Mouse (Mus musculus) limb, embryonic 14.5 days (tissue): ENCODE data around the gene Spag7. TPM values are rescaled to one million over a fixed set of nuclear protein-coding genes. Genes with fewer than 3 reads are reported as not detected.

ENCODE experiments used
- ATAC-seq: fragments of 200-750 bp; cut with Nextera tagmentation; 2 replicates; pipeline ENCODE4 v1.8.0; 2017; ENCODE audit warnings: low read depth, moderate number of reproducible peaks, moderate TSS enrichment; ENCODE audit not compliant: low FRiP score
- DNase-seq: peaks from one replicate; pipeline ENCODE4 v3.0.0-alpha.2; 2015; ENCODE audit warnings: low spot score
- H3K27ac ChIP-seq: fragments of 300-500 bp; sonication (generic); replicated peaks from 2 replicates; pipeline ENCODE4 v1.5.1; 2014; ENCODE audit warnings: low read depth, mild to moderate bottlenecking, low read length, moderate library complexity, mixed read lengths
- H3K27me3 ChIP-seq: fragments of 300-500 bp; sonication (generic); 2 replicates; pipeline ENCODE4 v1.6.1; 2014; ENCODE audit warnings: low read length, mixed read lengths; ENCODE audit not compliant: control insufficient read depth, insufficient read depth
- H3K36me3 ChIP-seq: fragments of 300-500 bp; sonication (generic); 2 replicates; pipeline ENCODE4 v1.6.1; 2014; ENCODE audit warnings: mild to moderate bottlenecking, low read length, moderate library complexity, mixed read lengths; ENCODE audit not compliant: control insufficient read depth, insufficient read depth
- H3K4me1 ChIP-seq: fragments of 300-500 bp; sonication (generic); 2 replicates; pipeline ENCODE4 v1.6.1; 2014; ENCODE audit warnings: antibody characterized with exemption, low read length, mixed read lengths; ENCODE audit not compliant: control insufficient read depth, insufficient read depth
- H3K4me2 ChIP-seq: fragments of 300-500 bp; sonication (generic); replicated peaks from 2 replicates; pipeline ENCODE4 v1.6.1; 2014; ENCODE audit warnings: low read depth, mild to moderate bottlenecking, low read length, moderate library complexity; ENCODE audit not compliant: severe bottlenecking
- H3K4me3 ChIP-seq: fragments of 300-500 bp; sonication (generic); replicated peaks from 2 replicates; pipeline ENCODE4 v1.5.1; 2014; ENCODE audit warnings: low read length
- H3K9ac ChIP-seq: fragments of 300-500 bp; sonication (generic); 2 replicates; pipeline ENCODE4 v1.6.1; 2014; ENCODE audit warnings: mild to moderate bottlenecking, low read depth, low read length, moderate library complexity; ENCODE audit not compliant: severe bottlenecking
- H3K9me3 ChIP-seq: fragments of 300-500 bp; sonication (generic); 2 replicates; pipeline ENCODE4 v1.6.1; 2016; ENCODE audit warnings: low read length; ENCODE audit not compliant: control insufficient read depth
- POLR2A ChIP-seq: fragments of 200-500 bp; IDR thresholded peaks from 2 replicates; pipeline ENCODE4 v1.8.0; 2012; ENCODE audit warnings: inconsistent platforms, mild to moderate bottlenecking, moderate library complexity, borderline replicate concordance; ENCODE audit not compliant: insufficient read depth, insufficient read length; ENCODE audit errors: extremely low read depth
- WGBS: fragments of 180-500 bp; shearing (Covaris S2); extraction: QIAGEN DNeasy Blood & Tissue Kit; methylation state at CpG from one replicate; pipeline ENCODE4 v1.1.7; 2014; 5-methylcytosine and 5-hydroxymethylcytosine counted together
- polyA plus RNA-seq, 2 experiments: library from polyadenylated mRNA; depleted of rRNA in 1 of 2; stranded (reverse) in 1 of 2; unstranded in 1 of 2; fragments of >200 nt; fragmentation: Nextera tagmentation in 1 of 2; extraction: Ambion mirVana in 1 of 2; gene quantifications; 2 replicates each; pipeline versions ENCODE4 v1.2.1 to v1.2.3; 2012 to 2014

Spag7 gene
- polyA plus RNA-seq, 2 experiments: 93.7 to 97.0 TPM

DNA sequence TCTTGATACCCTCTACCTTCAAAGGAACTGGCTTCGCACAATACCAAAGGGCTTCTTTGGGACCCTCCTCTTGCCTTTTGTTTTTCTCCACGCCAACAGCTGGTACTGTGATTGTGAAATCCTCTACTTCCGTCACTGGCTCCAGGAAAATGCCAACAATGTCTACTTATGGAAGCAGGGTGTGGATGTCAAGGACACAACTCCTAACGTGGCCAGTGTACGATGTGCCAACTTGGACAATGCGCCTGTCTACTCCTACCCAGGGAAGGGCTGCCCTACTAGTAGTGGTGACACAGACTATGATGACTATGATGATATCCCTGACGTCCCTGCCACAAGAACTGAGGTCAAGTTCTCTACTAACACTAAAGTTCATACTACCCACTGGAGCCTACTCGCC lies 29.2 kb downstream of the Spag7 start:
- H3K27me3 ChIP-seq: no peaks in the 10 kb centered on the region
- H3K4me1 ChIP-seq: no peaks in the 10 kb centered on the region
- 82% methylated on average over 8 of the region's 8 CpGs for WGBS
- ATAC-seq (no peak), DNase-seq (no peak)
- H3K9ac ChIP-seq: no peak overlapping the region
- no peak overlapping the region for H3K27ac ChIP-seq
- peaks cover 15% of the 10 kb centered on the region for H3K36me3 ChIP-seq
- no peaks in the 10 kb centered on the region for H3K9me3 ChIP-seq
- H3K4me3 ChIP-seq: no peak overlapping the region
- TF ChIP-seq POLR2A: no peak
- H3K4me2 ChIP-seq: no peak overlapping the region

DNA sequence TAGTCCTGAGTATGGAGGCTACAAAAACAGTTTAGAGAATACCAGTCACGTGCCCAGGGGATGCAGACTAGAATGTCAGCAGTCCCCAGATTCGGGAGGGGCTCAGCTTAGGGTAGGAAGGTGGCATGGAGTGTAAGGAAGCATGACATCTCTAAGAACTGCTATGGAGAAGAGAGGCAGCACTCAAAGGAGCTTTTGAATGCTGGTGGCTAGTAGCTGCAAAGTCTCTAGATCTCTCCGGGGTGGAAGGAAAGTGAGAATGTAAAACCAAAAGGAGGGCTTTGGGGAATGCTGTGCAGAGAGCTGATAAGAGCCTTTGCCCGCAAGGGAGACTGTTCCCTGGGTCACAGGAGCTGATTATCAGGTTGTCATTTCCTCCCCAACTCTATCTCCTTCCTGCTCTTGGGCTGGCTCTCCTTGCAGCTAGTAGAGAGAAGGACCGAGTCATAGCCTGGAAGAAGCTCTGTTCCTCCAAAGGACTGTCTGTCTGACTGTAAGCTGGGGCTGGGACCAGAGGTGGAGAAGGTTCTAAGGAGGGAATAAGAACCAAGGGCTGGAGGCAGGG lies 30.4 kb downstream of the Spag7 start, which contains the start of gene Gp1ba:
Gene Gp1ba, plus strand, starts transcription at position 409 of the 565 bp plus-strand sequence.
- Histone ChIP-seq H3K4me2 (no peak within 1 kb of the TSS), H3K4me1 (no peaks in the 10 kb centered on the region), H3K9ac (no peak within 1 kb of the TSS), H3K4me3 (no peak within 1 kb of the TSS), H3K27me3 (no peaks in the 10 kb centered on the region), H3K36me3 (peaks cover 3% of the 10 kb centered on the region; the same call in 1 of the 2 replicates), H3K9me3 (no peaks in the 10 kb centered on the region), H3K27ac (no peak within 1 kb of the TSS)
- WGBS: 50% methylated on average over 5 of the region's 5 CpGs
- DNase-seq: no peak
- no peak for TF ChIP-seq POLR2A
- ATAC-seq: no peak

DNA sequence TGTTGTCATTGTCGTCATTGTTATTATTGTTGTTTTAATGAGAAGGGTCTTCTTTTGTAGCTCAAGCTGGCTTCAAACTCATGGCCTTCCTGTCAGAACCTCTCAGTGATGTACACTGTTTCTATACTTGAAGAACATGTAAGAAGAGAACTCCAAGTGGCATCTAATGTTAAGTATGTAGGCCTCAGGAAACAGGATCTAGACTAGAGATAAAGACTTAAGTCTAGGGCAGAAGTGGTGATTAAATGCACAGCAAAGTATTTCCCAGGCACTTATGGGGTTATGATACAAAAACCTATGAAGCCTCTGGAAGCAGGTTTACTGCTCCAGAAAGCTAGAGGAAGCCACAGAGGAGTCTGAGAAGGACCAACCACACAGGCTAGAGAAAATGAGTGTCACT lies 30.9 kb downstream of the Spag7 start:
- Histone ChIP-seq H3K9ac (no peak overlapping the region), H3K4me3 (no peak overlapping the region), H3K36me3 (no peaks in the 10 kb centered on the region), H3K4me2 (no peak overlapping the region), H3K27me3 (no peaks in the 10 kb centered on the region), H3K27ac (no peak overlapping the region), H3K4me1 (no peaks in the 10 kb centered on the region), H3K9me3 (no peaks in the 10 kb centered on the region)
- TF ChIP-seq POLR2A: no peak
- WGBS: 77% methylated on average over 1 of the region's 1 CpGs
- no peak for ATAC-seq
- DNase-seq: no peak

DNA sequence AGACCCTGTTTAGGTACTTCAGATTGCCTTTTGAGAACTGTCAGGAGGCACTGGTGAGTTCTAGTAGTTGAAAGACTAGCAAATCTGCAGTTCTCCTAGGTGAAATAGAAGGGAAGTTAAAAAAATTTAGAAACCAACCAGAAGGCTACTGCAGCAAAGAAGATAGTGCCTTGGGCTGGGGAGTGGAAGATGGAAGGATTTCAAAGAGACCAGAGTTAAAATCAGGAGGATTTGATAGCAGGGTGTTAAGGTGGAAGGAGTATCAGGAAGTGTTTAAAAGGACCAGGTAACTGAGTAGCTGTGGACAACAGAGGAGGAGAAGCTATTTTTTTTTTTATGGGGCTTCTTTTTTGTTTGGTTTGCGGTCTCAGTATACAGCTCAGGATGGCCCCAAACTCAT lies 31.5 kb downstream of the Spag7 start:
- no peak for DNase-seq
- H3K4me2 ChIP-seq: no peak overlapping the region
- H3K27ac ChIP-seq: no peak overlapping the region
- H3K9me3 ChIP-seq: no peaks in the 10 kb centered on the region
- no peaks in the 10 kb centered on the region for H3K27me3 ChIP-seq
- no peak for ATAC-seq
- 71% methylated on average over 1 of the region's 1 CpGs for WGBS
- H3K4me1 ChIP-seq: no peaks in the 10 kb centered on the region
- no peak overlapping the region for H3K4me3 ChIP-seq
- TF ChIP-seq POLR2A: no peak
- no peaks in the 10 kb centered on the region for H3K36me3 ChIP-seq
- H3K9ac ChIP-seq: no peak overlapping the region

DNA sequence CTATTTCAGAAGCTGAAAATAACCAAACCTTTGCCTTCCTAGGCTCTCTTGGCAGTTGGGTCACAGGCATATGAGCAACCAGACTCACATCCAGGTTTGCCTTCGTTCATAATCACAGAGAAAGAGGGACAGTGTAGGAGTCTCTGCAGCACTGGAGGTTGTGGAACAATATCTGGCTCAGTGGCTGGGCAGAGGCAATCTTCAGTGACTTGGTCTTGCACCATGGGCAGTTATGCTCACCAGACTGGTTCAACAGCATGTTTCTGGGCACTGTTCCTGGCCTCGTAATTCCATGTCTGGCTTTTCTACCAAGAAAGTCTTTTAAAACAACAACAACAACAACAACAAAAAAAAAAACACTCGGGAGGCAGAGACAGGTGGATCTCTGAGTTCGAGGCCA lies 33.6 kb downstream of the Spag7 start:
- TF ChIP-seq POLR2A: no peak
- no peaks in the 10 kb centered on the region for H3K4me1 ChIP-seq
- no peaks in the 10 kb centered on the region for H3K36me3 ChIP-seq
- H3K27me3 ChIP-seq: no peaks in the 10 kb centered on the region
- no peak overlapping the region for H3K9ac ChIP-seq
- H3K27ac ChIP-seq: no peak overlapping the region
- ATAC-seq: no peak
- WGBS: 78% methylated on average over 4 of the region's 4 CpGs
- H3K4me2 ChIP-seq: no peak overlapping the region
- no peak for DNase-seq
- no peak overlapping the region for H3K4me3 ChIP-seq
- H3K9me3 ChIP-seq: no peaks in the 10 kb centered on the region

DNA sequence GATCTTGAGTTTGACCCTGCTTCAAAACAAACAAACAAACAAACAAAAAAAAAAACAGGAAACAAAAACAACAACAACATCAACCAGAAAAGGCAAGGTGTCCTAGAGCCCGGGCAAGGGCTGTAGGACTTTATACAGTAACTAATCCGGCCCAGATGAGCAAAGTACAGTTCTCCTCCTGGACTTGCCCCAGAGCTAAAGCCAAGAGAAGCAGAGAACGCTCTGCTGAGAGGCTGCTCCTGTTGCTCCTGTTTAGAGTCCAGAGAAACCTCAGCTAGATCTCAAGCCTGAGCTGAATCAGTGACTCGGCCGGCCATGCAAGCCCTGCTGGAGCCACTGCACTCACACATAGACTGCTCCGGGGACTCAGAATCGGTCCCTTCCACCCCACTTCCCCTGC lies 39.1 kb downstream of the Spag7 start:
- WGBS: 64% methylated on average over 7 of the region's 7 CpGs
- H3K4me2 ChIP-seq: no peak overlapping the region
- no peak for ATAC-seq
- H3K27ac ChIP-seq: no peak overlapping the region
- H3K9ac ChIP-seq: no peak overlapping the region
- no peaks in the 10 kb centered on the region for H3K36me3 ChIP-seq
- DNase-seq: no peak
- H3K9me3 ChIP-seq: no peaks in the 10 kb centered on the region
- no peaks in the 10 kb centered on the region for H3K4me1 ChIP-seq
- no peak overlapping the region for H3K4me3 ChIP-seq
- TF ChIP-seq POLR2A: no peak
- H3K27me3 ChIP-seq: no peaks in the 10 kb centered on the region
